Mouse (Mus musculus): ENCODE results near the gene Adgrl2.

The Adgrl2 gene

GRCm38 (mm10) chr3:148921966-148922587 lies 68.3 kb downstream of the Adgrl2 start:
- no peak for DNase-seq (ENCODE audit: low spot score)

- no peak for DNase-seq (ENCODE audit: low spot score)
Observed at GRCm38 (mm10) chr3:148920881-148921280, 69.5 kb downstream of the Adgrl2 start.

- no peak for DNase-seq (ENCODE audit: low spot score)
Observed at GRCm38 (mm10) chr3:148918425-148918824, 71.9 kb downstream of the Adgrl2 start.

- DNase-seq (ENCODE audit: low spot score) = no peak
Observed at GRCm38 (mm10) chr3:148917837-148918236, 72.5 kb downstream of the Adgrl2 start.

- peak; percentile 39 for DNase-seq (ENCODE audit: low spot score)
Observed at GRCm38 (mm10) chr3:148916226-148916625, 74.1 kb downstream of the Adgrl2 start.

GRCm38 (mm10) chr3:148912944-148913684 lies 77.2 kb downstream of the Adgrl2 start:
- DNase-seq (ENCODE audit: low spot score) = no peak

- no peak for DNase-seq (ENCODE audit: low spot score)
Observed at GRCm38 (mm10) chr3:148912536-148912935, 77.8 kb downstream of the Adgrl2 start.

GRCm38 (mm10) chr3:148907873-148908272 lies 82.5 kb downstream of the Adgrl2 start:
- DNase-seq (ENCODE audit: low spot score) = no peak

- no peak for DNase-seq (ENCODE audit: low spot score)
Observed at GRCm38 (mm10) chr3:148907024-148907778, 83.2 kb downstream of the Adgrl2 start.

- no peak for DNase-seq (ENCODE audit: low spot score)
Observed at GRCm38 (mm10) chr3:148905906-148906779, 84.2 kb downstream of the Adgrl2 start.

GRCm38 (mm10) chr3:148905435-148905834 lies 84.9 kb downstream of the Adgrl2 start:
- no peak for DNase-seq (ENCODE audit: low spot score)

GRCm38 (mm10) chr3:148899857-148900256 lies 90.5 kb downstream of the Adgrl2 start:
- DNase-seq (ENCODE audit: low spot score) = no peak

GRCm38 (mm10) chr3:148899416-148899815 lies 90.9 kb downstream of the Adgrl2 start:
- no peak for DNase-seq (ENCODE audit: low spot score)

GRCm38 (mm10) chr3:148898535-148899250 lies 91.7 kb downstream of the Adgrl2 start:
- DNase-seq (ENCODE audit: low spot score) = no peak

GRCm38 (mm10) chr3:148896281-148896680 lies 94.1 kb downstream of the Adgrl2 start:
- DNase-seq (ENCODE audit: low spot score) = no peak

GRCm38 (mm10) chr3:148895396-148896109 lies 94.8 kb downstream of the Adgrl2 start:
- DNase-seq (ENCODE audit: low spot score) = no peak

- no peak for DNase-seq (ENCODE audit: low spot score)
Observed at GRCm38 (mm10) chr3:148894867-148895266, 95.5 kb downstream of the Adgrl2 start.

GRCm38 (mm10) chr3:148887902-148888301 lies 102.5 kb downstream of the Adgrl2 start:
- DNase-seq (ENCODE audit: low spot score) = no peak

GRCm38 (mm10) chr3:148886956-148887355 lies 103.4 kb downstream of the Adgrl2 start:
- no peak for DNase-seq (ENCODE audit: low spot score)

GRCm38 (mm10) chr3:148885980-148886668 lies 104.2 kb downstream of the Adgrl2 start:
- no peak for DNase-seq (ENCODE audit: low spot score)
